Mouse (Mus musculus): Measurements from ENCODE around the gene Mettl14. TPM values are rescaled to one million over a fixed set of nuclear protein-coding genes. Genes with fewer than 3 reads are reported as not detected.

Mettl14 gene
- polyA plus RNA-seq (2015; fragmentation: Nextera tagmentation; extraction: Ambion mirVana): 12.1 and 14.8 TPM in 2 replicates

DNA sequence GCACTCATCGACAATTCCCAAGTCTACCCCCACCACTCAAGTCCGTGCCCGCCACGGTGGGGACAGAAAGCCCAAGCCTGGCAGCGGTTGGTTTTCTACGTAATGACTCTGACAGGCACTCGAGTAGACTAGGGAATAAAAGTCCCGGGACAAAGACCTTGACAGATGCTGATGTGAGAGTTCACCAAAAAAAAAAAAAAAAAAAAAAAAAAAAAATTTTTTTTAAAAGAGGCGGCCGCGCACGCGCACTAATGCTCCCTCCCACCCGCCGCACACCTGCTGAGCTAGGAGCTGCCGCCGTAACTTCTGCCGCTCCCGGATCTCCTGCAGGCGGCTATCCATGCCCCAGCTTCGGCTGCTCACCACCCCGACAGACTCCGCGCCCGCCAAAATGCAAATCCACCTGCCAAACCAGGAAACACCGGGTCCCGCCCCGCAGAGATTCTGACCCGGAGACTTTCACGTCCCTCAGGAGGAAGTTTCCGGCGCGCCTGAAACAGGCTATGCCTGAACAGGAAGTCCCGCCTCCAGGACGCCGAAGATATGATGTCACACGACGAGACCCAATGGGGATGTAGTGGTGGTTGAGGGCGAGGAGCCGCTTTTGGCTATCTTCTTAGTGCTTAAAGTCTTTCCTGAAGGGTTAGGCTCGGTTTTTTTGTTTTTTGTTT lies at the start of gene Mettl14:
Mettl14 (minus strand) TSS at position 623 of the 671 bp plus-strand sequence.

Other genes with a start within 250 kb of the Mettl14 start
- 1.6 and 1.8 TPM in 2 replicates for gene Synpo2, start 150.0 kb downstream of the Mettl14 start, polyA plus RNA-seq (2015; fragmentation: Nextera tagmentation; extraction: Ambion mirVana)
- 46.1 and 64.3 TPM in 2 replicates for gene Sec24d, start 118.7 kb downstream of the Mettl14 start, polyA plus RNA-seq (2015; fragmentation: Nextera tagmentation; extraction: Ambion mirVana)
- gene Prss12, start 60.8 kb upstream of the Mettl14 start, polyA plus RNA-seq (2015; fragmentation: Nextera tagmentation; extraction: Ambion mirVana): 3.0 and 5.2 TPM in 2 replicates